Mouse (Mus musculus): ENCODE measurements around the gene Olfr1138.

DNA sequence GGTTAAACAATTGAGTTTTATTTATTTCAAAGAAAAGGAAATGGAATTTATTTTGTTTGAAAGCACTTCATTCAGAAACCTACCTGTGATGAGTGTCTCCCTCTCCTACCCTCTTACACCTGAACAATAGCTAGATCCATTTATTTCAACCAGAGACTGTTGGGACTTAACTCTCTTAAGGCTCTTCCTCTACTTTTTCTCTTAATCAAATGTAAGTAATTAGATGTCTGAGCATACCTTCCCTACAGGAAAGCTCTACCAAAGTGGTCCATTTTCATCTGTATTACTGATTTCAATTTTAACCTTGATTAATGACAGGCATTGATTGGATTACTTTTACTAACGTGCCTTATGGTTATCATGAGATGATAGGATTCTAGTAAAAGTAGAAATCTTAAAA is at the start of gene Olfr1138:
- TF ChIP-seq CTCF (IDR thresholded peaks at IDR 0.05; ENCODE audit: low read depth) = no peak
- no peak for TF ChIP-seq EP300 (optimal IDR thresholded peaks at IDR 0.05)

All from stomach, postnatal 0 days (tissue).